Mouse (Mus musculus) left cerebral cortex, adult 2 months (tissue): ENCODE results near the gene Cilp. TPM values are rescaled to one million over a fixed set of nuclear protein-coding genes. Genes with fewer than 3 reads are reported as not detected.
"Not testable (repeated sequence)": the region's sequence is repeated elsewhere in the genome, so short reads cannot be mapped to it uniquely, and the experiment has no call there.

ENCODE experiments used
- DNase-seq, 2 experiments: peaks; one replicate each; pipeline ENCODE4 v3.0.0; 2021 to 2022; ENCODE audit warnings: low spot score in 2 of 2, mixed read lengths in 1 of 2; ENCODE audit errors: extremely low spot score in 1 of 2
- H3K27ac ChIP-seq: fragments of 200-600 bp; 2 replicates; pipeline ENCODE4 v1.8.1; 2022
- H3K4me3 ChIP-seq: fragments of 200-600 bp; 2 replicates; pipeline ENCODE4 v1.8.1; 2022
- CTCF ChIP-seq: fragments of 200-600 bp; IDR thresholded peaks from 2 replicates; pipeline ENCODE4 v1.8.1; 2022; ENCODE audit warnings: antibody characterized with exemption, mild to moderate bottlenecking, moderate library complexity
- intact Hi-C: fragments of 180-260 bp; cut with DNase I; formaldehyde crosslinking; loops from one replicate; pipeline ENCODE4 v1.15.1; 2025
- total RNA-seq, 2 experiments: library from RNA; stranded (reverse); gene quantifications; 2 replicates each; pipeline ENCODE4 v1.2.3; 2021

The Cilp gene
- total RNA-seq, 2 experiments from 2014 or later = 0.21 TPM; not detected in 1

DNA sequence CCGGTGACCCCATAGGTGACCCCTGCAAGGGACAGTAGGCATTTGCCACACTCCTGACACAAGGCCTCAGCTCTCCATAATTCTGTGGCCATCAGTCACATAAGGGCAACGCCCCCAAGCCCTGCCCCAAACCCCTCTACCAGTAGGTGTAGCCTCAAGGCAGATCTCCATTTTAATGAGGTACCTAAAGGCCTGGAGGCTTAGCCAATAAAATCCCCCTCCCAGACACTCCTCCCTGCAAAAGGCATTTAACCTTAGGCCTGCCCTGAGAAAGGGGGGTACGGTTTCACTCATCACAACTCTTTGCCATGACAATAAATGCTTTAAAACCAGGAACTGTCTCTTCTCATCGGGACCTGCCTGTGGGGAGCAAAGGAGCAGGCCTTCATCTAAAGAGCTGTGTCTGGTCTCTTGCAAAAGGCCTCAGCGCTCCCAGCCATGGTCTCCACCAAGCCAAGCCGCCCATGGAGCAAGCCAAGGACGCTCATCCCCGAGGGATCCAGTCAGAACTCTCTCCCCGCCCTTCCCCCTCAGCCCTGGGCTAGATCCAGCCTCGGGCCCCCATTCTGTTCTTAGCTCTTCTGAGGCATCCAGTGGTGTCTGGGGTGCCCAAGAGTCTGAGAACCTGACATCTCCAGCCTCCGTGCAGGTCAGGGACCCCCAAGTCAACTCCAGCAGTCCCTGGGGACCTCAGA is 8.9 kb upstream of the Cilp start:
- TF ChIP-seq CTCF = no peak
- intact Hi-C loops = no loop called here
- no peak for DNase-seq
- Histone ChIP-seq H3K27ac (no peak overlapping the region), H3K4me3 (no peak overlapping the region)

DNA sequence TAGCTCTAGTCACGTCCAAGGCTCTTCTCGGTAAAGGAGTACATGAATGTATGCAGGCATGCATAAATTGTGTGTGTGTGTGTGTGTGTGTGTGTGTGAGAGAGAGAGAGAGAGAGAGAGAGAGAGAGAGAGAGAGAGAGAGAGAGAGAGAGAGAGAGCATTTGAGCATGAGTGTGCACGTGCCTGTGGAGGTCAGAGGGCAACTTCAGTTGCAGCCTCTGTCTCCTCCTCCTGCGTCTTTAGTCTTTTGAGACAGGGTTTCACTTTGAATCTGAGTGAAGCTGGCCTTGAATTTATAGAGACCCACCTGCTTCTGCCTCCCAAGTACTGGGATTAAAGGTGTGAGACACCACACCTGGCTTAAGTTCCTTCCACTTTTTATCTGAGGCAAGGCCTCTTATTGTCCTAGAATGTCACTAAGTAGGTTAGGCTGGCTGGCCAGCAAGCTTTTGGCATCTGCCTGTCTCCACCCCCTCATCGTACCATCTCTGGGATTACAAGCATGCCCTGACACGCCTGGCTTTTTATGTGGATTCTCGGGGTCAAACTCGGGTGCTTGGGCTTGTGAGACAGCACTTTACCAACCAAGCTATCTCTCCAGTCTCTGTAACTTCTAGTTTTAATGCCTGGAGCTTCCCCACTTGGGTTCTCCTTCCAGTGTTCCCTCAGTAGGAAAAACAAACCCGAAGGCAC is 7.6 kb upstream of the Cilp start:
- TF ChIP-seq CTCF = no peak
- Histone ChIP-seq H3K27ac (no peak overlapping the region), H3K4me3 (no peak overlapping the region)
- DNase-seq = no peak
- intact Hi-C loops = no loop called here

DNA sequence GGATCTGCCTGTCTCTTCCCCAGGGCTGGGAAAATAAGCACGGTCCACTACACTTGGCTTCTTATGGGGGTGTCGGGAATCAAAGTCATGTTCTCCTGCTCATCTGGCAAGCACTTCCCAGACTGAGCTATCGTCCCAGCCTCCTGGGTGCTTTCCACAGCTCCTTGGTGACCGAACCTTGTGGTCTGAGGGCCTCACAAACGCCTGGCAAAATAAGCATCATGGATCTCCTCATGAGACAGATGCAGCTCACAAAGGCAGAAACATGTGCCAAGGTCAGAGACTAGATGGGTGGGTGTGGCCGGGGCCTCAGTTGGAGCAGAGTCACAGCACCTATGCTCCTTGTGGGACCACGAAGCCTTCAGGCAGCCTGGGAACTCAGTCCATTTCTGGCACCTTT is 5.6 kb upstream of the Cilp start:
- no peak overlapping the region for H3K4me3 ChIP-seq
- H3K27ac ChIP-seq = no peak overlapping the region
- intact Hi-C loops = no loop called here
- DNase-seq = no peak
- no peak for TF ChIP-seq CTCF

DNA sequence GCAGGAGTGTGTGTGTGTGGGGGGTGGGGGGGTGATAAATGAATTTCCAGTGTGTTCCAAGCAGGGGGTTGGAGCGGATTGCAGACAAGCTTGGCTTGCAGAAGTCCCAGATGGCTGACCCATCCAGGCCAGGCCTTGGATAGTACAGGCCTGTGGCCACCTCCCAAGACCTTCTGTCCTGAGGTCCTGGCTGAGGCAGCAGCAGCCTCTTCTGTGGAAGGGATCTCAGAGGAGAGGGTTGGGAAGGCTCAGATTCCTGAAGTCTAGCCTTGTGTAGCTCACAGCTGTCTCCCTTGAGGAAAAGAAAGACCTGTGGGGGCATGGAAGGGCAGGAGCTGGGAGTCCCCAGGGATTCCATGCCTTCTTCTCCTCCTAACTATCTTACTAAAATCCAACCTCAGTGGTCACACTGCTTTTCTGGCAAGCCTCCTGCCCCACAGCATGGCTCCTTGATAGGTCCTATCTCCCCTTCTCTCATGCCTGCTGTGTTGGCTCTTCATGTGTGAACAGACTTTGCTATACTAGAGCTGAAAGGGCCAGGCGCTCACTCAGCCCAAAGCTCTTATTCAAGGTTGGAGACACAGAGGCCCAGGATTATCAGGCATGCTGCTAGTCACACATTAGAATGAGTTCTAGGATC is 3.3 kb upstream of the Cilp start:
- intact Hi-C loops = no loop called here
- Histone ChIP-seq H3K4me3 (no peak overlapping the region), H3K27ac (no peak overlapping the region)
- no peak for TF ChIP-seq CTCF
- DNase-seq = no peak

DNA sequence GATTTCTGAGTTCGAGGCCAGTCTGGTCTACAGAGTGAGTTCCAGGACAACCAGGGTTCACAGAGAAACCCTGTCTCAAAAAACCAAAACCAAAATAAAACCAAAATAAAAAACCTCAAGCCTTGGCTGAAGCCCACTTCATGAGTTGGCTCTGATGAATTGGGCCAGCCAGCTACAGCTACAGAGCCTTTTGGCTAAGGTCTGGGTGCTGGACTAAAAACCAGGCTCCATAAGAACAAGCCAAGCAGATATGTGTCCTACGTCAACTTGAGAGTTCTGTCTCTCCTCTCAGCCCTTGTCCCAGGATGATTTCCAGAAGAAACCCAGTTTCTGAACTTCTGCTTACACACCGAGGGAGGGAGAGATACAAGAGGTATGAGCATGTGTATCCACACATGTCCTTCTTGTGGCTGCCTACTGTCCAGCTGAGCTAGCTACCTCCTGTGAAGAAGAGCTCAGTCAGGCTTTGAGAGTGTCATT is 2.3 kb upstream of the Cilp start:
- TF ChIP-seq CTCF = no peak
- no peak for DNase-seq
- intact Hi-C loops = no loop called here
- Histone ChIP-seq H3K4me3 (no peak overlapping the region), H3K27ac (no peak overlapping the region)

DNA sequence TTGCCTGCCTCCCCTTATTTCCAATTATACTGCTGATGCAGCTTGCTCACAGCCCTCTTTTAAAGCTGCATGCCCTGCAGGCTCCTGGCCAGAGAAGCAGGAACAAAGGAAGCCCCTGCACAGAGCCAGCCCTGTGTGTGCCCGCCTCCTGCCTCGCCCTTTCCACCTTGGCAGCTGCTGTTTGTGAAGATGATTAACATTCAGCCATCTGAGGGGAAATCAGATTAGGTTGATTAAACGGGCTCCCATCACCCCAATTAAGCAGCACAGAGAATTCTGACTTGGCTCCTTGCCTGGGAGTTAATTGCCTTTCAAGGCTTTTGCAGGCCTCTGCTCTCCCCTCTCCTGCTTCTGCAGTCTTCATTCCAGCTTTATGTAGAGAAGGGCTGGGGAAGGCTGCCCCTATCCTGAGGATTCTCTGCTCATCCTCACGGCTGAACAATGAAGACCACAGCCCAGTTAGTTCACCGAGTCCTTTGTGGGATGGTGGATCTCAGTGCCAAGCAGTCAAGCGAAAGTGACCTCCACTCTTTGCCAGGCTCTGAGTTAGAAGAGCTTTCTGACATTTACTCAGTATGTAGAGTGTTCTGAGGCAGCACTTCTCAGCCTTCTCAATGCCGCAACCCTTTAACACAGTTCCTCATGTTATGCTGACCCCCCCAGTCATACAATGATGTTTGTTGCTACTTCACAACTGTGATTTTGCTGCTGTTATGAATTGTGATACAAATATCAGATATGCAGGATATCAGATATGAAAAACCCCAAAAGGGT is 2.9 kb downstream of the Cilp start:
- Histone ChIP-seq H3K4me3 (no peak overlapping the region), H3K27ac (no peak overlapping the region; the same call in 1 of the 2 replicates)
- intact Hi-C loops = no loop called here
- DNase-seq = peak in 1 of 2 experiments; percentile 41
- TF ChIP-seq CTCF = no peak

DNA sequence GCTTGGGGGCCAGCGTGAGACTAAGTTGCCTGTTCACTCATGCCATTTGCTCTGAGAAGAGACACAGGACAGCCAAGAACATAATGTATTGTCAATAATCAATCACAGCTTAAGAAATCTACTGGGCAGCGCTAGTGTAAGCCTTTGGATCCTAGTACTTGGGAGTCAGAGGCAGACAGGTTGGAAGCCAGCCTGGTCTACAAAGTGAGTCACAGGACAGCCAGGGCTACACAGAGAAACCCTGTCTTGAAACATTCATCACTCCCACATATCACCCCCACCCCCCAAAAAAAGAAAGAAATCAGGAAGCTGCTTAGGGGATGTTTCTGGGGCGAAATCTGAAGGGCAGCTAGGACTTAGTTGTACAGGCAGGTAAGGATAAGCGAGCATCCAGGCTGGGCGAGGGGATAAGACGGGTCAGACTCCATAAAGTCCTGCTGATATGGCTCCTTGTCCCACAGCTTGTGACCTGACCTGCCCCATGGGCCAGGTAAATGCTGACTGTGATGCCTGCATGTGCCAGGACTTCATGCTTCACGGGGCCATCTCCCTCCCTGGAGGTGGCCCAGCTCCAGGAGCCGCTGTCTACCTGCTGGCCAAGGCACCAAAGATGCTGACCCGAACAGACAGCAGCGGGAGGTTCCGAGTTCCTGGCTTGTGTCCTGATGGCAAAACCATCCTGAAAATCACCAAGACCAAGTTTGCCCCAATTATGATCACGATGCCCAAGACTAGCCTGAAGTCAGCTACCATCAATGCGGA is 8.2 kb downstream of the Cilp start:
- TF ChIP-seq CTCF = no peak
- no peak overlapping the region for H3K4me3 ChIP-seq
- no peak overlapping the region for H3K27ac ChIP-seq
- intact Hi-C loops = no loop called here
- DNase-seq = no peak

DNA sequence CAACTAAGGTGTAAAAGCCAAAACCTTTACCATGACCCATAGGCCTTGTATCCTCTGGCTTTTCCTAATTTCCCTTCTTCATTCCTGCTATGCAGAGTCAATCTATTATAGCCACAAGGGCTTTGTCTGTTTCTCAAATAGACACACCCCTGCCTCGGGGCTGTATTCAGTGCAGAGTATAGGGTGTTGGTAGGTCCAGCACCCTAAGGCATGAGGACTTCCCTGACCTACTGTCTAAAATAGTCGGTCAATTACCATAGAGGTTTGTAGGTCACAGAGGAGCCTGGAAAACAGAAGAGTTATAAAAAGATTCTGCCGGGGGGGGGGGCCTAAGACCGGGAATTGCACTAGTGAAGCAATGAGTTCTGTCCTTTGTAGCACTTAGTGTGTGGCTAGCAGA is 8.9 kb downstream of the Cilp start:
- no peak for DNase-seq
- intact Hi-C loops = no loop called here
- H3K4me3 ChIP-seq = no peak overlapping the region
- no peak overlapping the region for H3K27ac ChIP-seq
- no peak for TF ChIP-seq CTCF

DNA sequence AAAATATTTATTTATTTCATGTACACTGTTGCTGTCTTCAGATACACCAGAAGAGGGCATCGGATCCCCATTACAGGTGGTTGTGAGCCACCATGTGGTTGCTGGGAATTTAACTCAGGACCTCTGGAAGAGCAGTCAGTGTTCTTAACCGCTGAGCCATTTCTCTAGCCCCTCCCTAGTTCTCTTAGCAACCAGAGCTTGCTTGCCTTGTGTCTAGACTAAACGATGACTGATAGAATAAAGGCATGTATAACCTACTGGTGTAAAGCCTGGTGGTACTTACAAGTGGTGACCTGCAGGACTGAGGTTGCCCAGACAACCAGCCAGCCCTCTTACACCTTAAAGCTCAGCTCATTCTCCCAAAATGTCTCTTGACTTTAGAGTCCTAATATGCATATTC is 9.9 kb downstream of the Cilp start:
- intact Hi-C loops, DNase-seq, H3K4me3 ChIP-seq, H3K27ac ChIP-seq: not testable (repeated sequence)

DNA sequence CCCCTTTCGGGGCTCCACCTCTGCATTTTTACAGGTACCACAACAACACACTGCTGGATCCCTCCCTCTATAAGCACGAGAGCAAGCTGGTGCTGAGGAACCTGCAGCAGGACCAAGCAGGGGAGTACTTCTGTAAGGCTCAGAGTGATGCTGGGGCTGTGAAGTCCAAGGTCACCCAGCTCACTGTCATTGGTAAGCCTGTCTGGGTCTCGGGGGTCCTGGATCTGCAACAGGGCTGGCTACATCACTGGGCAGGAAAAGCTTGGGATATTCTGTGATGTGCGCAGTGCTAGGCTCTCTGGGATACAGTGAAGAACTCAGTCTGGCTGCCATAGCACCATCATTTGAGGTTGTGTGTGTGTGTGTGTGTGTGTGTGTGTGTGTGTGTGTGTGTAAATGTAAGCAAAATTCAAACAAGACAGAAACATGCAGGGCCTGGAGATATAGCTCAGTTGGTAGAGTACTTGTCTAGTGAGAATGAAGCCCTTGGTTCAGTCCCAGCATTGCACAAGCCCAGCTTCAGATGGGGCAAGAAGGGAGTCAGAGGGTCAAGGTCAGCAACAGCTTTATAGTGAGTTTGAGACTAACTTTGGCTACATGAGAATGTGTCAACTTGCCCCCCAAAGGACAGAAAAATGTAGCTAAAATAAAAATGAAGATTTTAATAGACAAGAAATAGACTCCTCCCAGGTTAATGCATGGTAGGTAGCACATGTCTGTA is 11.0 kb downstream of the Cilp start:
- no peak for DNase-seq
- intact Hi-C loops = no loop called here
- TF ChIP-seq CTCF = no peak
- Histone ChIP-seq H3K27ac (no peak overlapping the region), H3K4me3 (no peak overlapping the region)
